Mouse (Mus musculus) regulatory T cell (primary cell): ENCODE results near the gene Ptpdc1.

Experiments used
- in situ Hi-C: fragments of 300-600 bp; cut with MboI, MseI; formaldehyde crosslinking; loops from one replicate; pipeline ENCODE4 v1.15.1; 2025; ENCODE audit warnings: high pct_unique_total_duplicates

Ptpdc1 gene

DNA sequence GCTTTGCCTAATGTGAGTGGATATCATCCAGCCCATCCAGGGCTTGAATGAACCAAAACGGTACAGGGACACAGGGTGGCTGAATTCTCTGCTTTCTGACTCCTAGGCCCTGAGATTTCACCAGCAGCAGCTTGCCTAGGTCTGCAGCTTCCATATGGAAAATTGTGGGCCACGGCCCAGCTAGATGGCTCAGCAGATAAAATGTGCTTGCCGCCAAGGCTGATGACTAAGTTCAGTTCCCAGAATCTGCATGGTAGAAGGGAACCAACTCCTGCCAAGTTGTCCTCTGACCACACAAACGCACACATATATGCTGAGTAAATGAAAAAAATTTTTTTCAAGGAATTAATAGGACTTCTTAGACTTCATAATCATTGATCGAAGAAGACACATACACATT, 77.2 kb downstream of the Ptpdc1 start:
- in situ Hi-C loops = loop anchor here (10.0 kb wide), 2 partner anchors 327 to 1443 kb away; partner anchors contain the start of genes Dek and Phf2

DNA sequence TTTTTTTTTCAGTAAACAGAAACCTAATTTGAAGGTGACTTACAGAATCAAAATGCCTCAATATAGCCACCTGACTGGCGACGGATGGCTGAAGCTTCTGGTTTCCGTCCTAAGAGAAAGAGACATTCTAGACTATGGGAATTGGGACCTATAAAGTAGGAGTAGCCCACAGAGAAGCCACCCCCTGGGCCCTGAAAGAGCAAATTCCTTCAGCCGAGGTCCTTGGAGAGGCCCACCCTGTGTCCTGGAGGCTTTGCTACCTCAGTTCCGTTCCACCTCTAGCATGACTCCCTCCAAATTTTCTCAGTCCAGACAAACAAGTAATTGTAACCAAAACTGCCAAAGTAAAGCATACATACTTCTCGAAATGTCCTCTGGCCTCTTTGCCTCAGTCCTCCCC, 77.8 kb downstream of the Ptpdc1 start:
- in situ Hi-C loops = loop anchor here (10.0 kb wide), 2 partner anchors 327 to 1443 kb away; partner anchors contain the start of genes Dek and Phf2

DNA sequence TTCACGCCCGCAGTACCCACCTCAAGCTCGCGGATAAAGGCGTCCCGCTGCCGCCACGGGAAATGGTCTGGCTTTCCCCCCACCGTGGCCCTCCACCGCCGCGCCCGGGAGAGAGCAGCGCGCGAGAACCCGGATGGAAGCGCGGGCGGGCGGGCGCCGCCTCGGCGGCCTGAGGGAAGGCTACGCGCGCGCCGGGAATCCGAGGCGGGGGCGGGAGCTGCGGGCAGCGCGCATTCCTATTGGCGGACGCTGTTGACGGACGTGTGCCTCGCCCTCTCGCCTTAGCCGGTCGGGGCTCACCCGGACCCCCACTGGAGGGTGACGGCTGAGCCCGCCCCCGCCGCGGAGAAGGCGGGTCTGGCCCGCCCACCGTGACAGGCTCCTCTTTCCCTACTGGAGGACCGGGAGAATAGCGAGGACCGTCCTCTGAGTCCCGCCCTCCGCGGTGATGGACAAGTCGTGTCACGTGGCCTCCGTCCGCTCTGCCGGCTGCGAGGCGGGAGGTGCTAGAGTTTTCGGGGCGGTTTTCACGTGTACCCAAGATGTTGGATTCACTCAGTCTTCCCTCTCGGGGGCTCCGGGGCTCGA, 79.0 kb downstream of the Ptpdc1 start:
- in situ Hi-C loops = loop anchor here (10.0 kb wide), 2 partner anchors 328 to 1442 kb away; partner anchors contain the start of genes Dek and Phf2

DNA sequence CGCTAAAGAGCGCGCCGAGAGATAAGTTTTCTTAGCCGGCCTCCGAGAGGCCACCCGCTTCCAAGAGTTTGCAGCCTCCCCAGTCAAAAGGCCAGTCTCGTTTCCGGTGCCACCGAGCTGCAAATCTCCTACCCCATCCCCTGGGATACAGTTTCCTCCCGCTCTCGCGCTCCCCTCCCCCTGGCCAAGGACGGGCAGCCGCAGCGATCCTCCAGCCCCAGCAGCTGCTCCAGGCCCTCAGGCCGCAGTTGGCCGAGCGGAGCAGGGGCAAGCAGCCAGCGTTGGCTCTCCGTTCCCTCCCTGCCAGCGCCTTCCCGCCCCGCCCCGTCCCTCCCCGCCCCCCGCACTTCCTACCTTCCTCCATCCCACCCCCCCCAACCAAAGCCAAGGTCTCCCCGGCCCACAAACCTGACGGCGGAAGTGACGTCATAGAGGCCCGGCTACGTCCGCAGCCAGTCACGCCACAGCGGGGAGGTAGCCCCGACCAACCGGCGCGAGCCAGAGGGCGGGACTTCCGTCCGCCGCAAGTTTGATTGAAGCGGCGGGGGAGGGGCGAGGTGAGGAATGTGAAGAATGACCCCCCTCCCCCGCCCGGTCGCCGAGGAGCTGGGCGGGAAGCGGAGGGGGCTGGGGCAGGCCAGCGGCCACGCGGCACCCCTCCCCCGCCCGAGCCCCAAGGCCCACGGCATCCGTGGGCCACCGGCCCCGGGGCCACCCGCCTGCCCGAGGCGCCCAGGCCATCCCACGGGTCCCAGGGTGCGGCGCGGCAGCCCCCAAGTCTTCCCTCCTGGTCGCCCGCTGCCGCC, 79.8 kb downstream of the Ptpdc1 start:
- in situ Hi-C loops = loop anchor here (10.0 kb wide), 2 partner anchors 329 to 1441 kb away; partner anchors contain the start of genes Dek and Phf2

DNA sequence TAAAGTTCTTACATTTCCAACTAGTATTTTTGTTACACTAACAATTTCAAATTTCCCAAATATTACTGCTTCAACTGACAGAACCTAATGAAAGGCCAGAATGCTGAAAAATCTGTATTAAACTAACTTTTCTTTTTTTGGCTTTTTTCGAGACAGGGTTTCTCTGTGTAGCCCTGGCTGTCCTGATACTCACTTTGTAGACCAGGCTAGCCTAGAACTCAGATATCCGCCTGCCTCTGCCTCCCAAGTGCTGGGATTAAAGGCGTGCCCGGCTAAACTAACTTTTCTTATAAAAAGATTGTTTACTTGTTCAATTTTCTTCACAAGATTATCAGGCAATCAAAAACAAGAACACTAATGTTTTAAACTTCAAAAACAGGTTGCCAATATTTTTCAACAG, 80.6 kb downstream of the Ptpdc1 start:
- in situ Hi-C loops = loop anchor here (10.0 kb wide), 2 partner anchors 330 to 1440 kb away; partner anchors contain the start of genes Dek and Phf2

DNA sequence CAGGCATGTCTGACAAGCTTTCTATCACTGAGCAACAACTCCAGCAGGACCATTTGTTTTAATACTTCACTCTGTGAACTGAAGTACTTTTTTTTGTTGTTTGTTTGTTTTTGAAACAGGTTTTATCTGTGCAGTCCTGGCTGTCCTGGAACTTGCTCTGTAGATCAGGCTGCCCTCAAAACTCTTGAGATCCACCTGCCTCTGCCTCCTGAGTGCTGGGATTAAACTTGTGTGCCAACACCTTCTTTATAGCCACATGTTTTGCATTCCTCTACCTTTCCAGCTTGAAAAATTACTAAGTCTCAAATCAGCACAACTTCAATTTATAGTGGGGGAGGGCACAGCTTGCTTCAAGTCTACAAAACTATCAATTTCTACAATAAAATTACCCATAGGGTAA, 81.1 kb downstream of the Ptpdc1 start:
- in situ Hi-C loops = loop anchor here (10.0 kb wide), 2 partner anchors 330 to 1440 kb away; partner anchors contain the start of genes Dek and Phf2

DNA sequence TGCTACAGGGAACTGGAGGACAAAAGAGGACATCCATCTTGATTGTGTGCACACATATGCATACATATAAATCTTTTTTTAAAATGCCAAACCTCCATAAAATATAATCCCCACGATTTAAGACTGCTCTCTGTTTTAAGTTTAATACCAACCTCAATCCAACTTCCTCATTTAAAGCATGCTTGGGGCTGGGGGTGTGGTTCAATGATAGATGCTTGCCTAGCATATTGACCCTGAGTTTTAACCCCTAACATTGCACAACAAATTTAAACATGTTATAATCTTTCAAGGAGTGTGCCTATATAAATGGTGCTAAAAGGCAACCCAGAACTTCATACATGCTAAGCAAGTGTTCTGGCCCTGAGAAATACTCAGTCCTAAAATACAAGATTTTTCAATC, 85.0 kb downstream of the Ptpdc1 start:
- in situ Hi-C loops = loop anchor here (10.0 kb wide), 2 partner anchors 334 to 1436 kb away; partner anchors contain the start of genes Dek and Phf2

DNA sequence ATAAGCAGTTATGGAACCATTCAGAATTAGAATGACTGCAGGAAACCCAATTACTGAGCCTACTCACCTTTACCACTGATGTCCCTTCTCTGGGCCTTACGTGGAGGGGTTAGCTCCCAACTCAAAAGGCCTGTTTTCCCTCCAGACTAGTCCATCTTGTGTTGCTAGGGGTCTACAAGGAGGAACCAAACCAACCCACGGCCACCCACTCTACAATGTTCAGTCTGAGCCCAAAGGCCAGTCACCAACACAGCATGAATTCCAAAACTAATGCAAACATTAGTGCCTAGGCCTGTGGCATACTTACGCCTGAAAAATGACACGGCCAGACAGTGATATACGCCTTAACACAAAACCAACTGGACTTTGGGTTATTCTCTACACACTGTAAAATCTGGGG, 92.0 kb downstream of the Ptpdc1 start:
- in situ Hi-C loops = no loop called here

DNA sequence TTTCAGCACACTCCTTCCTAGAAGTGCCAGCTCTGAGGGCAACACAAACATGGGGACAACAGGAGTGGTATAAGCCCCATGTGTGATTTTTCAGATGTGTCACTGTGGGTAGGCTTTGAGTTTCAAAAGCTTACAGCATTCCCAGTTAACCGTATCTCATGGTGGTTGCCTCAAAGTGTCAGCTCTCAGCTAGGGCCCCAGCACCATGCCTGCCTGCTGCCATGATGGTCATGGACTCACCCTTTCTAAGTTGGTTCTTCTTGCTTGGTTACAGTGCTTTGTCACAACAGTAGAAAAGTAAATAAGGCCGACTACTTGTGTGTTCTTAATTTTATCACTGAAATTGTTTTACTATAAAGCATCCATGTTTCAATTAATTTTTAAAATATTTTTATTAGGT, 94.0 kb downstream of the Ptpdc1 start:
- in situ Hi-C loops = no loop called here

DNA sequence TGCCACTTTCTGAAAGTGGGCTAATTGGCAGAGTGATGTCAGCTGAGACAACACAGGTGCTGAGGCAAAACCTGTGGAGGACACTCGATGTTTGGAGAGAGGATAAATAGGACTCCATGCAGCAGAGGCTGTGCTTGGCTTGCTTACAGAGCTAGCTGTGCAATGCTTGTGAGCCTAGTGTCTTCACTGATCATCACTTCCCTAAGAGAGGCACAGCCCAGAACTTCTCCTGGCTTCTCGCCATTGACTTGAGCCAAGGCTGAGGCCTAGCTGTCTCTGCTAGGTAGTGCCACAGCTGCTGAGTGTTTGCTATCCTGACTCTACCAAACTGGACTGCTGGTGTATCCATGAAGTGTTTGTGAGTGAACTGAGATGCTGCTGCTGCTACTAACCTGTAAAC, 94.8 kb downstream of the Ptpdc1 start:
- in situ Hi-C loops = no loop called here

DNA sequence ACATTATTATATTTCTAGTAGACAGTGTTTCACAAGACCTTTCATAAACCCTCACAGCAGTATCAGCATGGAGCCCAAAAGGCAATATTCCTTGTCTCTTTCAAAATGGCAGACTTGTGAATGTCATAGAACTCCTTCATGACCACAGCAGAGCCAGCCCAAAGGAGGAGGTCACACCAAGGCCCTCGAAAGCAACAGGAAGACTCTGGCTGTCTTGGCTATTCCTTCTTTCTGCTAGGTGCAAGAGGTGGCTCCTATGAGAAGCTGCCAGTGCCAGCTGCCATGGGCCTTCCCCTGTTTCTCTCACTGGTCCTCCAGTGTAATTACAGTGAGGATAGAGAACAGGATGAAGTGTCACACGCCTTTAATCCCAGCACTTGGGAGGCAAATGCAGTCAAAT, 96.4 kb downstream of the Ptpdc1 start:
- in situ Hi-C loops = loop anchor here (5.0 kb wide), 2 partner anchors 43 to 108 kb away; no protein-coding TSS in a partner anchor

DNA sequence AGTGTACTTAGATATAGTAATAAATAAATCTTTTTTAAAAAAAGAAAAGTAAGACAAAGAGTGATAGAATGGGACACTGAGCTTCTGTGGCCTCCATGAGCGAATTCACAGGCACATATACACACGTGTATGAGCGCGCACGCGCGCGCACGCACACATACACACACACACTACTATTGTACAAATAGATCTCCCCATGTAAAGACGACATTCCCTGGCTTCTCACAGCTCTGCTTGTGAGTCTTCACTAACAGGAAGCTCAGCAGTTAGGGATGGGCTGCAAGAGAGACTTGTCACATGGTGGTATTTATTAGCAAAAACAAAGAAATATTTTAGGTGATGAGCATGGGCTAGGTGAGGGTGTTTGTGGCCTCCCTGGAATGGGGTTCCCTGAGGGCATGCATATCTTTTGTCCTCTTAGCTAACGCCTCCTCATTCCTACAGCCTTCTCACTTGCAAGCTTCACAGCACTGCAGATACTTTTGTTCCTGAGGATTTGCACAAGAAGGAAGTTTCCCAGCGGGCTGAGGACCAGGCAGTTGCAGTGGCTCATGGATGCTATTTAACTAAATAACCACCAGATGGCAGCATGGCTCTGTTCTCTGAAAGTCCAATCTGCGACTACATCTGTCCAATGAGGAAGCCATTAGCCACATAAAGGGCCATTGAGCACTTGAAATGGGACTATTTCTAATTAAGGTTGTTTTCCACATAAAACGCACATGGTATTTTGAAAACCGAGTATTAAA, 97.2 kb downstream of the Ptpdc1 start:
- in situ Hi-C loops = loop anchor here (5.0 kb wide), 2 partner anchors 44 to 109 kb away; no protein-coding TSS in a partner anchor
